21 mouse cellular contexts compared by ENCODE assay signal in genomic region chr9:96853300-96854186, GRCm38 (mm10). TPM values are rescaled to one million over a fixed set of nuclear protein-coding genes. Genes with fewer than 3 reads are reported as not detected.
A peak's percentile ranks its signal among the peaks of the same experiment; 100 is the strongest.
DNase-seq lines count a peak whose midpoint lies in the region; ATAC-seq and TF ChIP-seq lines count a peak whose summit lies in the region.
"Had no signal": no experiment of that assay in that cellular context is flagged by ENCODE, and none has a peak within 500 bp of the region (broad histone marks: within the 10 kb centered on the region; RNA-seq: fewer than 3 reads in every experiment).

No protein-coding gene starts in this region.

- no peaks in the 10 kb centered on the region for H3K9me3 ChIP-seq in forebrain, embryonic 16.5 days (ENCODE audit: control insufficient read depth, low read length)
- no peaks in the 10 kb centered on the region for H3K9me3 ChIP-seq in forebrain, embryonic 10.5 days
- no peaks in the 10 kb centered on the region for H3K9me3 ChIP-seq in neural tube, embryonic 13.5 days
- H3K9me3 ChIP-seq in neural tube, embryonic 15.5 days (replicated peaks), result no peaks in the 10 kb centered on the region
- no peaks in the 10 kb centered on the region for H3K9me3 ChIP-seq in embryonic facial prominence, embryonic 14.5 days (ENCODE audit: control insufficient read depth, low read length)
- H3K9me3 ChIP-seq: heart, embryonic 15.5 days; liver, embryonic 15.5 days had no signal

- TF ChIP-seq POLR2A in cerebellum, adult 2 months (IDR thresholded peaks at IDR 0.05; ENCODE audit: borderline replicate concordance, insufficient read depth, low read length), result no peak

- H3K4me2 ChIP-seq in forebrain, embryonic 16.5 days (ENCODE audit: low read length), result no peak overlapping the region
- no peak overlapping the region for H3K4me2 ChIP-seq in neural tube, embryonic 13.5 days
- H3K4me2 ChIP-seq in neural tube, embryonic 15.5 days, result no peak overlapping the region
- H3K4me2 ChIP-seq in embryonic facial prominence, embryonic 14.5 days (ENCODE audit: low read depth, low read length), result peak overlapping the region; percentile 35
- H3K4me2 ChIP-seq: heart, embryonic 15.5 days; liver, embryonic 15.5 days; midbrain, embryonic 11.5 days had no signal

- no peak for TF ChIP-seq CTCF in cerebellum, adult 2 months (IDR thresholded peaks at IDR 0.05; ENCODE audit: borderline replicate concordance, insufficient read depth, low read depth, low read length)

- no peak overlapping the region for H3K4me3 ChIP-seq in forebrain, embryonic 16.5 days (replicated peaks; ENCODE audit: low read length)
- H3K4me3 ChIP-seq in forebrain, embryonic 10.5 days, result no peak overlapping the region
- no peak overlapping the region for H3K4me3 ChIP-seq in neural tube, embryonic 13.5 days
- H3K4me3 ChIP-seq in neural tube, embryonic 15.5 days (replicated peaks), result no peak overlapping the region
- H3K4me3 ChIP-seq in embryonic facial prominence, embryonic 14.5 days (ENCODE audit: low read depth, low read length), result no peak overlapping the region
- no peak overlapping the region for H3K4me3 ChIP-seq in cerebellum, adult 2 months (replicated peaks; ENCODE audit: insufficient read depth, low read depth, low read length)
- H3K4me3 ChIP-seq: heart, adult 2 months; heart, embryonic 15.5 days; liver, embryonic 15.5 days; myocyte had no signal

- H3K36me3 ChIP-seq in forebrain, embryonic 16.5 days (ENCODE audit: control insufficient read depth, insufficient read depth), result no peaks in the 10 kb centered on the region
- no peaks in the 10 kb centered on the region for H3K36me3 ChIP-seq in forebrain, embryonic 10.5 days (replicated peaks)
- no peaks in the 10 kb centered on the region for H3K36me3 ChIP-seq in neural tube, embryonic 13.5 days
- no peaks in the 10 kb centered on the region for H3K36me3 ChIP-seq in neural tube, embryonic 15.5 days
- H3K36me3 ChIP-seq in embryonic facial prominence, embryonic 14.5 days (ENCODE audit: control insufficient read depth, insufficient read depth, low read length), result no peaks in the 10 kb centered on the region
- H3K36me3 ChIP-seq: heart, embryonic 15.5 days; liver, embryonic 15.5 days had no signal

- H3K27ac ChIP-seq in forebrain, embryonic 16.5 days (ENCODE audit: low read length), result 0 out of 2 replicates have a peak overlapping the region, but pooled peaks have one; percentile 8
- no peak overlapping the region for H3K27ac ChIP-seq in forebrain, embryonic 10.5 days
- 0 out of 2 replicates have a peak overlapping the region, but pooled peaks have one; percentile 23 for H3K27ac ChIP-seq in neural tube, embryonic 13.5 days (replicated peaks)
- H3K27ac ChIP-seq in neural tube, embryonic 15.5 days (replicated peaks), result no peak overlapping the region
- peak overlapping the region; percentile 73 for H3K27ac ChIP-seq in embryonic facial prominence, embryonic 14.5 days (replicated peaks; ENCODE audit: low read depth, low read length)
- H3K27ac ChIP-seq in cerebellum, adult 2 months (ENCODE audit: insufficient read depth, low read length), result no peak overlapping the region
- H3K27ac ChIP-seq: heart, adult 2 months; heart, embryonic 15.5 days; kidney, postnatal 0 days; liver, embryonic 15.5 days; macrophage had no signal

- WGBS in forebrain, embryonic 16.5 days, result 63% methylated on average over 16 of the region's 16 CpGs
- 80% methylated on average over 16 of the region's 16 CpGs for WGBS in forebrain, embryonic 10.5 days
- WGBS in neural tube, embryonic 13.5 days, result 59% methylated on average over 16 of the region's 16 CpGs
- WGBS in neural tube, embryonic 15.5 days, result 64% methylated on average over 16 of the region's 16 CpGs
- WGBS in embryonic facial prominence, embryonic 14.5 days, result 38% methylated on average over 16 of the region's 16 CpGs
- 84% methylated on average over 16 of the region's 16 CpGs for WGBS in cerebellum, adult 2 months

- H3K4me1 ChIP-seq in forebrain, embryonic 16.5 days (replicated peaks; ENCODE audit: control insufficient read depth, insufficient read depth, low read length), result peaks cover 3% of the 10 kb centered on the region
- H3K4me1 ChIP-seq in forebrain, embryonic 10.5 days, result 0 out of 2 replicates have a peak, but pooled peaks cover 3% of the 10 kb centered on the region
- H3K4me1 ChIP-seq in neural tube, embryonic 13.5 days (replicated peaks), result peaks cover 25% of the 10 kb centered on the region
- peaks cover 19% of the 10 kb centered on the region for H3K4me1 ChIP-seq in neural tube, embryonic 15.5 days
- H3K4me1 ChIP-seq in embryonic facial prominence, embryonic 14.5 days (ENCODE audit: control insufficient read depth, insufficient read depth, low read length), result peaks cover 13% of the 10 kb centered on the region
- peaks cover 43% of the 10 kb centered on the region for H3K4me1 ChIP-seq in cerebellum, adult 2 months (ENCODE audit: control insufficient read depth, insufficient read depth, low read length)
- H3K4me1 ChIP-seq: heart, embryonic 15.5 days; liver, embryonic 15.5 days had no signal

- ATAC-seq in forebrain, embryonic 16.5 days, result no peak
- ATAC-seq in neural tube, embryonic 13.5 days (ENCODE audit: low read depth), result no peak
- ATAC-seq in neural tube, embryonic 15.5 days (ENCODE audit: low FRiP score), result no peak
- no peak for ATAC-seq in embryonic facial prominence, embryonic 14.5 days (ENCODE audit: low read depth)

- H3K9ac ChIP-seq in forebrain, embryonic 16.5 days (replicated peaks; ENCODE audit: low read depth, low read length), result no peak overlapping the region
- H3K9ac ChIP-seq in neural tube, embryonic 13.5 days, result no peak overlapping the region
- H3K9ac ChIP-seq in neural tube, embryonic 15.5 days (replicated peaks), result no peak overlapping the region
- H3K9ac ChIP-seq in embryonic facial prominence, embryonic 14.5 days (ENCODE audit: low read depth, low read length), result peak overlapping the region; percentile 38; the same call in 1 of the 2 replicates
- H3K9ac ChIP-seq: heart, embryonic 15.5 days; liver, embryonic 15.5 days had no signal

- no peaks in the 10 kb centered on the region for H3K27me3 ChIP-seq in forebrain, embryonic 16.5 days (replicated peaks; ENCODE audit: control insufficient read depth, insufficient read depth, low read length)
- H3K27me3 ChIP-seq in forebrain, embryonic 10.5 days (ENCODE audit: poor library complexity, severe bottlenecking), result no peaks in the 10 kb centered on the region
- H3K27me3 ChIP-seq in neural tube, embryonic 13.5 days, result no peaks in the 10 kb centered on the region
- H3K27me3 ChIP-seq in neural tube, embryonic 15.5 days (replicated peaks), result no peaks in the 10 kb centered on the region
- H3K27me3 ChIP-seq in embryonic facial prominence, embryonic 14.5 days (replicated peaks; ENCODE audit: control insufficient read depth, insufficient read depth, low read length), result no peaks in the 10 kb centered on the region
- no peaks in the 10 kb centered on the region for H3K27me3 ChIP-seq in cerebellum, adult 2 months (ENCODE audit: control insufficient read depth, insufficient read depth, low read length)
- H3K27me3 ChIP-seq: heart, embryonic 15.5 days; liver, embryonic 15.5 days had no signal

- DNase-seq in forebrain, embryonic 10.5 days (ENCODE audit: extremely low spot score, low spot score), result no peak
- DNase-seq in embryonic facial prominence, embryonic 14.5 days (ENCODE audit: low spot score), result no peak
- no peak for DNase-seq in cerebellum, postnatal 36 days
- no peak for DNase-seq in cerebellum, adult 2 months
- DNase-seq: adrenal gland, adult 2 months; B cell, adult 2 months; cerebellum, adult 9-11 months; gastrocnemius, postnatal 25 days; heart, adult 2 months; heart, postnatal 4 days; kidney, adult 18-20 months; right cerebral cortex, postnatal 25 days had no signal

RNA-seq across cellular contexts. Expression of gene Pxylp1, which starts 38.9 kb away (rescaled TPM):
- polyA plus RNA-seq in forebrain, embryonic 16.5 days (2015; fragmentation: Nextera tagmentation; extraction: Ambion mirVana), result 32.5 and 33.3 TPM in 2 replicates
- polyA plus RNA-seq in forebrain, embryonic 10.5 days (2016; fragmentation: Nextera tagmentation; extraction: Ambion mirVana), result 21.5 and 23.8 TPM in 2 replicates
- 31.5 and 33.4 TPM in 2 replicates for polyA plus RNA-seq in neural tube, embryonic 13.5 days (2015; fragmentation: Nextera tagmentation; extraction: Ambion mirVana)
- 24.8 and 25.6 TPM in 2 replicates for polyA plus RNA-seq in neural tube, embryonic 15.5 days (2015; fragmentation: Nextera tagmentation; extraction: Ambion mirVana)
- 31.4 and 34.7 TPM in 2 replicates for polyA plus RNA-seq in embryonic facial prominence, embryonic 14.5 days (2014; fragmentation: Nextera tagmentation; extraction: Ambion mirVana)
- 35.6 and 39.7 TPM in 2 replicates for polyA plus RNA-seq in cerebellum, adult 2 months (2012; rRNA removed)

Comparison
In these comparisons a context has a peak if more than half of its experiments do, and no peak if none do; other contexts are left out.
1. H3K27ac ChIP-seq: peak in forebrain, embryonic 16.5 days (single experiment), neural tube, embryonic 13.5 days (single experiment) and embryonic facial prominence, embryonic 14.5 days (single experiment); none in forebrain, embryonic 10.5 days (single experiment), neural tube, embryonic 15.5 days (single experiment) and cerebellum, adult 2 months (single experiment).